Mouse (Mus musculus) yolk sac, embryonic 10.5 days (tissue): Measurements from ENCODE around the gene Aplp1.
"Not testable (repeated sequence)": the region's sequence is repeated elsewhere in the genome, so short reads cannot be mapped to it uniquely, and the experiment has no call there.

ENCODE experiments used
- DNase-seq: peaks from one replicate; pipeline ENCODE4 v3.0.0-alpha.2; 2017; ENCODE audit warnings: low spot score

The Aplp1 gene

GRCm38 (mm10) chr7:30444971-30445751 lies at the start of gene Aplp1:
Gene Aplp1, minus strand, starts transcription at chr7:30445535.
- DNase-seq: peak; percentile 68

DNA sequence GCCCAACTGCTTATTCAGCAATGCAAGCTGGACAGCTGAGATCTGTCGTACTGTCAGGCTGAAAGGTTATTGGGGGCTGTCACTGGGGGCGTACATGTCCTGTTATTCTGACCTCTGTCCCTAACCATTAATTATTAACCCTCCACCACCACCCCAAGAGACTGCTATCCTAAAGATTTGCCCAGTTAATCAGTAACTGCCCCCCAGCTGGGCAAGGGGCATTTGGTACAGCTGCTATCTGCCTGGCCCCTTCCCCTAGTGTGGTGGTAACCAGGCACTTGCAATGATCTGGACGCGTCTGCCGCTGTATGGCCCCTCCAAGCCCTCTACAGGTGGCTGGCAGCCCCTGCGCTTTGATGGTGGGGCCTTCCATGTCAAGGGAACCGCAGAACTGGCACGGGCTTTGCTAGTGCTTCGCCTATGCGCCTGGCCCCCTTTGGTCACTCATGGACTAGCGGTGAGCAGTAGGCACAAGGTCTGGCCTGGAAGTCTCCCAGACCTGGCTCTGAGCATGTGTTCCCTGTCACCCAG lies 48.1 kb upstream of the Aplp1 start, which contains the start of gene Prodh2:
Prodh2 (plus strand) TSS at position 222 of the 531 bp plus-strand sequence.
- DNase-seq: peak; percentile 87

DNA sequence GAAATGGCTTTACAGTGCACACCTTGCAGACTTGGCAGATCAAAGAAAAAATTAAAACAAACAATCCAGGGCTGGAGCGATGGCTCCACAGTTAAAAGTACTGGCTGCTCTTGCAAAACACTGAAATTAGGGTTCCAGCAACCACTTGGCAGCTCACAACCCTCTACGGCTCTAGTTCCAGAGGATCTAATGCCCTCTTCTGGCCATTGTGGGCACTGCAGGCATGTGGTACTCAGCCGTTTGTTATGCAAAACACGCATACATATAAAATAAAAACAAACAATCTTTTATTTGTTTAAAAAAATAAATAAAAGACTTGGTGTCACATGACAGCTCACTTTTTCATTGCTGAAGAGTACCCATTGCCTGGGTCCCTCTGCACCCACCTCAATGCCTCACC lies 47.4 kb upstream of the Aplp1 start:
- DNase-seq: peak; percentile 61

DNA sequence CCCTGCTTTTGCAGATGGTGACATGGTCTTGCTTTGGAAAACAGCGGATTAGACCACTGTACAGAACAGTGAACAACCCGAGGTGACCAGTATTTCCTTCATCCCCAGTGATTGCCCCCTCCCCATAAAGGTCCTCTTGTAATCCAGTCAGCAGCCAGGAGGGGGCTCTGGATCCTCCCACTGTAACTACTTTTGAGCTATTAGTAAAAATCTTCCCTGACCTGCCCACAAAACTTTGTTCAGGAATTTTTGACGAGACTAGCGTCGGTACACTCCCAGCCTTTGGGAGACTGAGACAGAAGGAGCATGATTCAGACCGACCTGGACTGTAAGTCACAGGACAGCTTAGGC lies 45.6 kb upstream of the Aplp1 start:
- no peak for DNase-seq

DNA sequence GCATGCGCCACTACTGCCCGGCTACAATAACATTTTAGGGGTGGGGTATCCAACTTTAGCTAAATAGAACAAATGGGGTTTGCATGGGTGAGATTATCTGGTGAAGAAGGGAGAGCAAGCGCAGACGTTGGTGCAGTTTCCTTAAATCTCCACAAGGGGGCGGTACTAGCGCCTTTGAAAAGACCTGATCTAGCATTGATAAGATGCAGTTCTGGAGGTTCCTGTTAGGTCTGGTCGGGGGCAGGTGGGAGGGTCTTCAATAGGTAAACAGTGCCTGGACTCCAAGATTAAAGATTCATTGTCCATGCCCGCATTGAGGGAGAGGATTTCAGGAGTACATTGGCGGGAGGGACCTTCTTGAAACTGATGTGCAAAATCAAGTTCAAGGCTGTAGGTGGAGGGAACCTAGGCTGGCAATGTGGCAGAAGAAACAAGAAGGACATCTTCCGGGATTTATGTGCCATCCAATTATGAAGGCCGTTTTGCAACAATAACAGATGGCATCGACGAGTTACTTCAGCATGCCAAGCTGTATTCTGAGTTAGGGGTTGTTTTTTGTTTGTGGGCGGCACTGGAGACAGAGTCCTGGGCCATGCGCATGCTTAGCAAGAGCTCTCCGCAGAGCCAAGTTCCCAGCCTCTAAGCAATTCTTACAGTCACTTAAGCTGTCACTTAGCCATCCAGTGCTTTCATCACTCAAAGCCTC lies 45.1 kb upstream of the Aplp1 start:
- DNase-seq: no peak

- peak; percentile 30 for DNase-seq
Observed at GRCm38 (mm10) chr7:30484250-30484649, 38.9 kb upstream of the Aplp1 start.

- peak; percentile 78 for DNase-seq
Observed at GRCm38 (mm10) chr7:30477415-30478381, 32.4 kb upstream of the Aplp1 start.

DNA sequence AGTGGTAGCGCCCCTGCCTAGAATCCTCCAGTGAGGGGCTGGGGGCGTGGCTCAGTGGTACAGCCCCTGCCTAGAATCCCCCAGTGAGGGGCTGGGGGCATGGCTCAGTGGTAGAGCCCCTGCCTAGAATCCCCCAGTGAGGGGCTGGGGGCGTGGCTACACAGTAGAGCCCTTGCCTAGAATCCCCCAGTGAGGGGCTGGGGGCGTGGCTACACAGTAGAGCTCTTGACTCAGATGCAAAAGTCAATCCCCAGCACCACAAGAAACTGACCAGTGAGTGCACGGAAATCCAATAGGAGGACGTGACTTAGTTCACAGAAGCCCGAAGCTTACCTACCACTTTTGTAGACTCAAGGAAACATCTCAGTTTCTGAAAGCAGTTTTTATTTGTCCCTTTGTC lies 30.8 kb upstream of the Aplp1 start:
- DNase-seq: not testable (repeated sequence)

- peak; percentile 81 for DNase-seq
Observed at GRCm38 (mm10) chr7:30474999-30475398, 29.7 kb upstream of the Aplp1 start.

DNA sequence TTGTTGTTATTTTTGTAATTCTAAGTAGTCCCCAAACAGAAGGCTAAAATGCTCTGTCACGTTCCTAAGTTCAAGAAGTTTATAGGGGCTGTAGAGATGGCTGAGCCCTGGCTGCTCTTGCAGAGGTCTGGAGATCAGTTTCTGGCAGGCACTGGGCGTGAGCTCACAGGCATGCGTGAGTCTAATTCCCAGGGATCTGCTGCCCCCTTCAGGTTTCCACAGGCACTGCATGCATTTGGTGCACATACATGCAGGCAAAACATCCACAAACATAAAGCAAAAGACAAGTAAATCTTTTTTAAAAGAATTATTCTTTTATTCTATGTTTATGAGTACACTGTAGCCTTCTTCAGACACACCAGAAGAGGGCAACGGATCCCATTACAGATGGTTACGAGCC lies 27.1 kb upstream of the Aplp1 start:
- DNase-seq: peak; percentile 22

- DNase-seq: no peak
Observed at GRCm38 (mm10) chr7:30464816-30465300, 19.5 kb upstream of the Aplp1 start.

- DNase-seq: no peak
Observed at GRCm38 (mm10) chr7:30463996-30464395, 18.7 kb upstream of the Aplp1 start.

DNA sequence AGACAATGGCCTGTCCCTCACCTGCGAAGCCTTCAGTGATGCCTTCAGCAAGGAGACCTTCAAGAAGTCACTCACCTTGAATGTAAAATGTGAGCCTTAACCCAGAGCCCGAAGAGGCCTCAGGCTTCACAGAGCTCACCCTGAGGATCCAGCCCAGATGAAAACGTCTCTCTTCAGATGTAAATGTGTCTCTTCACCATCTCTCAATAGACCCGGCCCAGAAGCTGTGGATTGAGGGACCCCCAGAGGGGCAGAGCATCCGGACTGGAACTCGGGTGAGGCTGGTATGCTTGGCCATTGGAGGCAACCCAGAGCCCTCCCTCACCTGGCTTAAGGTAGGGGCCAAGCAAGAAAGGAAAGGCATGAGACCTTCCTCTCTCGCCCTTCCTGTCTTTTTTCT lies 18.2 kb upstream of the Aplp1 start:
- DNase-seq: no peak

DNA sequence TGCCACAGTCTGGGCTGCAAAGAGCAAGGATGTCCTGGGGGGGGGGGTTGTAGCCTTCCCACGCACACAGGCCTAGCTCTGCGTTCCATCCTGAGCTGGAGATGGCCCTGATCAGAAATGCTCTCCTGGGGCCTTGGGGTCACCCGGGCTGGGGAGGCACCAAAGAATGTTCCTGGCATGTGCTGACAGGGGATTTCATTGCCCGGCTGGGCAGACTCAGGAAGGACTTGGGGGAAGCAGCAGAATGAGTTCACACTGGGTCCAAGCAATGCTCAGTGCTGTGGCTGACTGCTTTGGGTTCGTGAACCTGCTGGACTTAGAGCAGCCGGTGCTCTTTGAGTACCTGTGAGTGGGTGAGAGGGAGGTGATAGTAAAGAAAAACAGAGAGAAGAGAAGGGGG lies 14.1 kb upstream of the Aplp1 start:
- no peak for DNase-seq

DNA sequence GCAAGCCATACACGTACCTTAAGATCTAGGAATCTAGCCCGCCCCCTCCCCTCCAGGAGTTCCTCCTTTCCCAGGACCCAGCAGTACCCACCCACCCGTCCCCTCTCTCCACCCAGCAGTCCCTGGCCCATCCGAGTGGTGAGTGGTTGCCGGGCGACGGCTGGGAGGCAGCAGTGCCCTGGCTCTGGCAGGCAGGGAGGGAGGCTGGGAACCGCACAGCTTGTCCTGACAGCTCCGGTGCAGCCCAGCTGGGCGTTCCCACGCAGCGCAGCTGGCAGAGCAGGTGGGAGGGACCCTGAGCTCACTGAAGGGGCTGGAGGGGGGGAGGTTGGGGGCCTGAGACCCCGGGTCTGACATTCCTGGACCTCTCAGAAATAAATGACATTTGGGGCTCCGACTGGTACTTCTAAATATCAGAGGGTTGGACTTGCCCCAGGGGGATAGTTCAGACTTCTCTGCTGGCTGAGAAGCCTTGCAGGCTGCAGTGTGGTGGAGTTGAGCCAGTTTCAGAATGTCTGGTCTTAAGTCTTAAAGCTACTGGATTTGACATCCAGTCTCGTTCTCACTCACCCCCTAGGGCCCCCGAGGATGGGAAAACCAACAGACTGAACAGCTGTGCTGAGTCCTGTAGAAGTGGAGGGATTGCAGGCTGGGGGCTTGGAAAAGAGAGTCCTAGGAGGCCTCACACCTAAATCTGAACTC lies 12.4 kb upstream of the Aplp1 start, which contains the start of the genes Kirrel2 and Nphs1:
Kirrel2 (minus strand) TSS at position 62 of the 702 bp plus-strand sequence.
Nphs1 (plus strand) TSS at position 687 of the 702 bp plus-strand sequence.
- DNase-seq: no peak

DNA sequence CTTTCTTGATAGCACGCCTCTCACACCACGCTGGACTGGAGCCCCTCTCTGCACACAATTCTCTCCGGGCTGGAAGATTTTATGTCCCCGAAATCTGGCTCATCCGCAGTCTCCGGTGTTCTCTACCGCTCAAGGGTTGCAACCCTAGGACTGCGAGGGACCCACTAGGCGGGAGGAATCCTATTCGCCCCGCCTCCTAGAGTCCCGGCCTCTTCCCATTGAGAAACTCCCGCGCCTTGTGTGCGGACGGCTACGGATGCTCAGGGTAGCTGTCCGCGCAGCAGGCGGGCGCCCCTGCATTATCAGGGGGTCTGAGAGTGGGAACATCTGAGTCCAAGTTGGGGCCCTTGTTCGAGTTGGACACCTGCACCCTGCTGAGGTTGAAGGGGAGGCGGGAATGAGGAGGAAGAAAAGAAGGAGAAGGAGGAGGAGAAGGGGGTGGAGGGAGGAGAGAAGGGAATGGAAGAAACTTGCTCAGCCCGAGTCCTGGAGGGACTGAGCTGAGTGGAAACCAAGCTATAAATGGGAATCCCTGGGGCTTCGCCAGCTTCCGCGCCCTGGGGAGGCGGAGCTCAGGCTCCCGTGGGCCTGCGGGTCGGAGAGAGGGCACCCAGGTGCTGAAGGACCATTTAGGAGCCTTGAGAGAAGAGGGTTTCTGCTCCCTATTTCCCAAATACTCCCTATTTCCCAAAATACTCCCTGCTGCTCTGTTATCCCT lies 11.7 kb upstream of the Aplp1 start:
- DNase-seq: no peak

- DNase-seq: no peak
Observed at GRCm38 (mm10) chr7:30456487-30456886, 11.2 kb upstream of the Aplp1 start.

DNA sequence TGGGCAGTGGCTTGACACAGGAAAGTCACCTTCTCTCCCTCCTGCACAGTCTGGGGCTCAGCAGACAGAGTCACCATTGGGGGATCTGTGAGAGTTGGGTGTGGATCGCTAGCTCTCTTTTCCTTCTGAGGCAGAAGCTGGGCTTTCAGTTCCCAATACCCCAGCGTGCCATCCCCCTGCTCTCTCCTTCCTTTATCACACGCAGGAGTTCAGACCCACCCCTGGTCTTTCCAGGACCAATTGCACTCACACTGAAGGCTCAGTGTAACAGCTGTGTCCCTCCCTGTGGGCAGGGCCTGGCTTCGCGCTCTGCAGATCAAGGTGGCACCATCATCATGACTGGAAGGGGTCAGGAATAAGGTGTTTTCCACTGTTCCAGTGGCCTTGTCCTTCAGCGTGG lies 8.9 kb upstream of the Aplp1 start:
- no peak for DNase-seq

- peak; percentile 68 for DNase-seq
Observed at GRCm38 (mm10) chr7:30453766-30454165, 8.4 kb upstream of the Aplp1 start.

DNA sequence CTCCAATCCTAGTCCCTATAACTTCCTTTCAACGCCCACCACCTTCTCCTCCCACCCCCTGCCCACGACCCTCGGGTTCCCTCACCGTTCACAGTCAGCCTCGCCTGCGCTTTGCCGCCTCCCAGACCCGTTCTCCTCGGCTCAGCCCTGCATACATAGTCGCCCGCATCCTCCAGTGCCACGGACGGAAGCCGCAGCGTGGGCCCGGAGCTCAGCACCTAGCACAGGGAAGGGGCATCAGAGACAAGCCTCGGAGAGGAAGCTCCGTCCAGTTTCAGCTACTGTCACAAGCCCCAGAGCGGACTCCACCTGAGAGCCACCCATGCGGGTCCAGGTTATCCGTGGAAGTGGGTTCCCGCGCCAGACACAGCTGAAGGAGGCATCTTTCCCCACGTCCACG lies 8.0 kb upstream of the Aplp1 start:
- no peak for DNase-seq
